Mouse (Mus musculus) liver, postnatal 0 days (tissue): ENCODE measurements around the gene Psen2.

ENCODE experiments used
- CTCF ChIP-seq: sonication (generic); IDR thresholded peaks from 2 replicates; pipeline ENCODE4 v1.5.1; 2016; ENCODE audit warnings: antibody characterized with exemption, low read depth
- EP300 ChIP-seq: IDR thresholded peaks from 2 replicates; pipeline ENCODE4 v1.6.1; 2016; ENCODE audit warnings: antibody characterized with exemption, low read depth, mild to moderate bottlenecking

DNA sequence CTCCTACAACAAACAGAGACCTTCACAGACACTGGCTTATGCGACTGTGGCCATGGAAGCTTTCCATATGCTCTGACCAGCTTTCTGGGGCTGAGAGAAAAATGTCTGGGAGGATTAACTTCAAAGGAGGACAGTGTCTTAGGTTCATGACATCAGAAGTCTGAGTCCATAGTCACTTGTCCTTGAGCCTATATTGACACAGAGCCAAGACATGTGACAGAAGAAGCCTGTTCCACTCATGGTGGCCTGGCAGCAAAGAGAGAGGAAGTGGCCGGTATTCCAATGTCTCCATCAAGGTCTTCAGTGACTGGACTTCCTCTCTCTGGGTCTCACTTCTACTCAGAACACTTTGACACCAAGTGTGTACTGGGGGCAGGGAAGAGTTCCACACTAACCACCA is 2.4 kb downstream of the Psen2 start:
- TF ChIP-seq CTCF (no peak), EP300 (no peak)
